Mouse (Mus musculus): ENCODE results near the gene Gm3264. TPM values are rescaled to one million over a fixed set of nuclear protein-coding genes. Genes with fewer than 3 reads are reported as not detected.
"Not testable (repeated sequence)": the region's sequence is repeated elsewhere in the genome, so short reads cannot be mapped to it uniquely, and the experiment has no call there.

Gene Gm3264
- total RNA-seq (2014; rRNA removed) (not detected in 2 replicates), polyA plus RNA-seq (2012; rRNA removed) (not detected in 2 replicates)

DNA sequence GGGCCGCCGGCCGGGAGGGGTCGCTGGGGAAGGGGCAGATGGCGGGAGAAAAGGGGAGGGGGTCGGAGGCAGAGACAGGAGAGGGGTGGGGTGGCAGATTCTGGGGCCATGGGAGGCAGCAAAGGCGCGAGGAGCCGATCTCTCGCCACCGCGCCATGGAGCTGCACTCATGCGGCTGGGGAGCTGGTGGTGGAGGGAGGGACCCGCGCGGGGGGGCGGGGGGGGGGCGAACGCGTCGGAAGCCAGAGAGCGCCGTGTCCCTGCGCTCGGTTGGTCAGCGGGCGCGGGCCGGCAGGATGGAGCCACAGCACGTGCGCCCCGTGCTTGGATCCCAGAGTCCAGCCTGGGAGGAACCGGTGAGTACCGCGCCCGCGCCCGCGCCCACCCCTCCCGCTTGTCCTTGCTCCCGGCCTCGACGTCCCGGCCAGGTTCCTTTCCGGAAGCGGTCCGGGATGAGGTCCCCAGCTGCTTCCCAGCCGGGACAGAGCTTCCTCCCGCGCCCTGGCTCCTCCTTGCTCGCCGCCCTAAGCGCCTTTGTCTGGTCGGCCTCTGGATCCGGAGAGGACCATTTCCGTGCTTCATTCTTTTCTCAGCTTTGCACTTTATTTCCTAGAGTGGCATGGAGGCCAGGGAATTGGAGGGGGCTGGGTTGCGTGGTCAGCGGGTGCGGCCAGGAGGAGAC, at the start of gene Gm3264:
Gm3264 (plus strand) TSS at position 278 of the 682 bp plus-strand sequence.
- not testable (repeated sequence) for H3K36me3 ChIP-seq (ENCODE audit: control insufficient read depth, insufficient read depth, low read length); H3K27me3 ChIP-seq (ENCODE audit: control insufficient read depth, insufficient read depth, low read length); H3K79me2 ChIP-seq (ENCODE audit: control insufficient read depth, insufficient read depth, low read length); H3K9ac ChIP-seq (ENCODE audit: low read depth, low read length); H3K27ac ChIP-seq (replicated peaks; ENCODE audit: insufficient read depth, low read depth, low read length); DNase-seq (ENCODE audit: extremely low read depth, low read depth, low spot score); H3K4me3 ChIP-seq (ENCODE audit: insufficient read depth, low read depth, low read length); H3K4me1 ChIP-seq (ENCODE audit: control insufficient read depth, insufficient read depth, low read length)
- WGBS, result 10% methylated on average over 36 of the region's 59 CpGs

DNA sequence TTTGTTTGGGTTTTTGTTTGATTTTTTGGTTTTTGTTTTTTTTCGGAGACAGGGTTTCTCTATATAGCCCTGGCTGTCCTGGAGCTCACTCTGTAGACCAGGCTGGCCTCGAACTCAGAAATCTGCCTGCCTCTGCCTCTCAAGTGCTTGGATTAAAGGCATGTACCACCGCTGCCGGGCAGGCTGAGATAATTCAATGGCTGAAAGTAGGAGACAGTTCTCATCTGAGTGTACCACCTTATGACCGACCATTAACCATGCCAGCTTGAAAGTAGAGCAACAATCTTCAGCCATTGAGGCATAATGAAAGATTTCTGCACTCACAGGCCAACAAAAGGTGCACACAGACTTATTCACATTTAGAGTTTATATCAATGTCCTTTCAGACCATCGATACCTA, 49.0 kb upstream of the Gm3264 start:
- DNase-seq (ENCODE audit: extremely low read depth, low read depth, low spot score); H3K79me2 ChIP-seq (ENCODE audit: control insufficient read depth, insufficient read depth, low read length); H3K27ac ChIP-seq (replicated peaks; ENCODE audit: insufficient read depth, low read depth, low read length); H3K4me1 ChIP-seq (ENCODE audit: control insufficient read depth, insufficient read depth, low read length); H3K36me3 ChIP-seq (ENCODE audit: control insufficient read depth, insufficient read depth, low read length); H3K27me3 ChIP-seq (ENCODE audit: control insufficient read depth, insufficient read depth, low read length); H3K9ac ChIP-seq (ENCODE audit: low read depth, low read length); H3K4me3 ChIP-seq (ENCODE audit: insufficient read depth, low read depth, low read length): not testable (repeated sequence)
- WGBS, result 76% methylated on average over 6 of the region's 6 CpGs

DNA sequence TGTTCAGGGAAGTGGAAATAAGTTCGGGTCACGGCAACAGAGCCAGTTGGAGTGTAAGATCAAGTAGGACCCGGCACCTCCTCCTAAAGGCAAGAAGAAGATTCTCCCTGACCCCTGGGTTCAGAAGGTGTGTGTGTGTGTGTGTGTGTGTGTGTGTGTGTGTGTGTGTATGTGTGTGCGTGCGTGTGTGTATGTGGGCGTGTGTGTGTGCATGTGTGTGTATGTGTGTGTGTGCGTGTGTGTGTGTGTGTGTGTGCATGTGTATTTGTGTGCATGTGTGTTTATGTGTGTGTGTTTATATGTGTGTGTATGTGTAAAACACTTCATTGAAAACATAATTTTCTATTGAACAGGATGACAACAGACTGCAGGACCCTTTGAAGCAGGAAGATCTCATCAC, 33.4 kb upstream of the Gm3264 start:
- not testable (repeated sequence) for DNase-seq (ENCODE audit: extremely low read depth, low read depth, low spot score)
- WGBS, result 88% methylated on average over 4 of the region's 7 CpGs

DNA sequence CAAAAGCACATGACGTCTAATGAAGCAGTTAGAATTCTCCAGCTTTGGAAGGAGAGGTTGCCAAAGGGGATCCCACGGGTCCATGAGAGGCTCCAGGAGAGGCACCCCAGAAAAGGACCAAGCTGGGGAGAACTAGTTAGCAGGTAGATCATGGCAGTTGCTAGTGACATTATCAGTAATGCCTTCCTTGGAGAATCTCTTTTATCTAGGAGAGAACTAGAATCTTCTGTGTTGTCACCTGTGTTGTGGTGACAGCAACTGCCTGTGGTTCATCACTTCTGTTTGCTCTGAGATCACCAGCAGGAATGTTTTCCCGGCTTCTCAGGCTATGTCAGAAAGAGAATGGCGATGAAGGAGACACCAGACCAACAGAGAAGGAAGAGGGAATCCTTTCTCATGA, 17.6 kb upstream of the Gm3264 start, which contains the start of gene Gm3269:
Gm3269 (plus strand) TSS at position 301 of the 400 bp plus-strand sequence.
- not testable (repeated sequence) for H3K4me1 ChIP-seq (ENCODE audit: control insufficient read depth, insufficient read depth, low read length); H3K4me3 ChIP-seq (ENCODE audit: insufficient read depth, low read depth, low read length); DNase-seq (ENCODE audit: extremely low read depth, low read depth, low spot score); H3K36me3 ChIP-seq (ENCODE audit: control insufficient read depth, insufficient read depth, low read length); H3K9ac ChIP-seq (ENCODE audit: low read depth, low read length); H3K79me2 ChIP-seq (ENCODE audit: control insufficient read depth, insufficient read depth, low read length); H3K27ac ChIP-seq (replicated peaks; ENCODE audit: insufficient read depth, low read depth, low read length); H3K27me3 ChIP-seq (ENCODE audit: control insufficient read depth, insufficient read depth, low read length)
- no CpG with 5 or more reads among the region's 4 CpGs for WGBS

More for the DNA sequence above, 33.4 kb upstream of the Gm3264 start:
- H3K27me3 ChIP-seq (ENCODE audit: control insufficient read depth, insufficient read depth, low read length); H3K9ac ChIP-seq (ENCODE audit: low read depth, low read length); H3K4me1 ChIP-seq (ENCODE audit: control insufficient read depth, insufficient read depth, low read length); H3K27ac ChIP-seq (replicated peaks; ENCODE audit: insufficient read depth, low read depth, low read length); H3K79me2 ChIP-seq (ENCODE audit: control insufficient read depth, insufficient read depth, low read length); H3K36me3 ChIP-seq (ENCODE audit: control insufficient read depth, insufficient read depth, low read length); H3K4me3 ChIP-seq (ENCODE audit: insufficient read depth, low read depth, low read length): not testable (repeated sequence)

DNA sequence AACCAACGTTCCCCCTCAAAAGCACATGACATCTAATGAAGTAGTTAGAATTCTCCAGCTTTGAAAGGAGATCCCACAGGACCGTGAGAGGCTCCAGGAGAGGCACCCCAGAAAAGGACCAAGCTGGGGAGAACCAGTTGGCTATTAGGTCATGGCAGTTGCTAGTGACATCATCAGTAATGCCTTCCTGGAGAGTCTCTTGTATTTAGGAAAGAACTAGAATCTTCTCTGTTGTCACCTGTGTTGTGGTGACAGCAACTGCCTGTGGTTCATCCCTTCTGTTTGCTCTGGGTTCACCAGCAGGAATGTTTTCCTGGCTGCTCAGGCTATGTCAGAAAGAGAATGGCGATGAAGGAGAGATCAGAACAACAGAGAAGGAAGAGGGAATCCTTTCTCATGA, 36.7 kb downstream of the Gm3264 start, which contains the start of gene Gm3278:
Gm3278 (plus strand) TSS at position 301 of the 400 bp plus-strand sequence.
- DNase-seq (ENCODE audit: extremely low read depth, low read depth, low spot score); H3K4me3 ChIP-seq (ENCODE audit: insufficient read depth, low read depth, low read length); H3K4me1 ChIP-seq (ENCODE audit: control insufficient read depth, insufficient read depth, low read length); H3K9ac ChIP-seq (ENCODE audit: low read depth, low read length); H3K27me3 ChIP-seq (ENCODE audit: control insufficient read depth, insufficient read depth, low read length); H3K27ac ChIP-seq (replicated peaks; ENCODE audit: insufficient read depth, low read depth, low read length); H3K36me3 ChIP-seq (ENCODE audit: control insufficient read depth, insufficient read depth, low read length); H3K79me2 ChIP-seq (ENCODE audit: control insufficient read depth, insufficient read depth, low read length): not testable (repeated sequence)
- 45% methylated on average over 1 of the region's 3 CpGs for WGBS

Other genes with a start within 250 kb of the Gm3264 start
- gene Gm8159, start 223.2 kb upstream of the Gm3264 start, total RNA-seq (2014; rRNA removed), result not detected in 2 replicates
- gene Gm8159, start 223.2 kb upstream of the Gm3264 start, polyA plus RNA-seq (2012; rRNA removed), result not detected in 2 replicates
- not detected in 2 replicates for gene Gm3239, start 191.4 kb upstream of the Gm3264 start, total RNA-seq (2014; rRNA removed)
- gene Gm3239, start 191.4 kb upstream of the Gm3264 start, polyA plus RNA-seq (2012; rRNA removed), result not detected in 2 replicates
- gene Gm7876, start 146.3 kb upstream of the Gm3264 start, total RNA-seq (2014; rRNA removed), result not detected in 2 replicates
- not detected in 2 replicates for gene Gm7876, start 146.3 kb upstream of the Gm3264 start, polyA plus RNA-seq (2012; rRNA removed)
- not detected in 2 replicates for gene Gm3252, start 128.8 kb upstream of the Gm3264 start, total RNA-seq (2014; rRNA removed)
- gene Gm3252, start 128.8 kb upstream of the Gm3264 start, polyA plus RNA-seq (2012; rRNA removed), result not detected in 2 replicates
- not detected in 2 replicates for gene Gm9602, start 79.2 kb upstream of the Gm3264 start, total RNA-seq (2014; rRNA removed)
- gene Gm9602, start 79.2 kb upstream of the Gm3264 start, polyA plus RNA-seq (2012; rRNA removed), result not detected in 2 replicates
- gene Gm3269, start 17.5 kb upstream of the Gm3264 start, total RNA-seq (2014; rRNA removed), result not detected in 2 replicates
- gene Gm3269, start 17.5 kb upstream of the Gm3264 start, polyA plus RNA-seq (2012; rRNA removed), result not detected in 2 replicates
- gene Gm3278, start 36.8 kb downstream of the Gm3264 start, total RNA-seq (2014; rRNA removed), result not detected in 2 replicates
- not detected in 2 replicates for gene Gm3278, start 36.8 kb downstream of the Gm3264 start, polyA plus RNA-seq (2012; rRNA removed)
- not detected in 2 replicates for gene Gm8297, start 128.4 kb downstream of the Gm3264 start, total RNA-seq (2014; rRNA removed)
- gene Gm8297, start 128.4 kb downstream of the Gm3264 start, polyA plus RNA-seq (2012; rRNA removed), result not detected in 2 replicates
- not detected in 2 replicates for gene Gm3298, start 160.3 kb downstream of the Gm3264 start, total RNA-seq (2014; rRNA removed)
- gene Gm3298, start 160.3 kb downstream of the Gm3264 start, polyA plus RNA-seq (2012; rRNA removed), result not detected in 2 replicates
- not detected in 2 replicates for gene 4930555G01Rik, start 195.1 kb downstream of the Gm3264 start, total RNA-seq (2014; rRNA removed)
- gene 4930555G01Rik, start 195.1 kb downstream of the Gm3264 start, polyA plus RNA-seq (2012; rRNA removed), result not detected in 2 replicates
- not detected in 2 replicates for gene Gm8281, start 215.5 kb downstream of the Gm3264 start, total RNA-seq (2014; rRNA removed)
- not detected in 2 replicates for gene Gm8281, start 215.5 kb downstream of the Gm3264 start, polyA plus RNA-seq (2012; rRNA removed)

Measured in liver, adult 2 months (tissue).